Mouse (Mus musculus) embryo, embryonic 10 days (tissue): ENCODE measurements around the gene Apopt1.

ENCODE experiments used
- DNase-seq: peaks from one replicate; pipeline ENCODE4 v3.0.0-alpha.2; 2015; ENCODE audit warnings: low spot score

Apopt1 gene

DNA sequence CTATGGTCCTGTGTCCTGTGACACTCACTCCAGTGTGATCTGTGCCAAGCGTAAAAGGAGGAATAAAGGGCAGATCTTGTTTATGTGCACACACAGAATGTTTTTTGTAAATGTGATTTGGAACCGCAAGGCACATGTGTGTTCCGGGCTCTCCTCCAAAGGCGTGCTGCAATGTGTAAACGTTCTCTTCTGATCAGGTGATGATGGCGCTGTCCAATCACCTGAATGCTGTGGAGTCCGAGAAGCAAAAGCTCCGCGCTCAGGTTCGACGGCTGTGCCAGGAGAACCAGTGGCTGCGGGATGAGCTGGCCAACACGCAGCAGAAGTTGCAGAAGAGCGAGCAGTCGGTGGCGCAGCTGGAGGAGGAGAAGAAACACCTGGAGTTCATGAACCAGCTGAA lies 61.1 kb downstream of the Apopt1 start:
- DNase-seq, result no peak

DNA sequence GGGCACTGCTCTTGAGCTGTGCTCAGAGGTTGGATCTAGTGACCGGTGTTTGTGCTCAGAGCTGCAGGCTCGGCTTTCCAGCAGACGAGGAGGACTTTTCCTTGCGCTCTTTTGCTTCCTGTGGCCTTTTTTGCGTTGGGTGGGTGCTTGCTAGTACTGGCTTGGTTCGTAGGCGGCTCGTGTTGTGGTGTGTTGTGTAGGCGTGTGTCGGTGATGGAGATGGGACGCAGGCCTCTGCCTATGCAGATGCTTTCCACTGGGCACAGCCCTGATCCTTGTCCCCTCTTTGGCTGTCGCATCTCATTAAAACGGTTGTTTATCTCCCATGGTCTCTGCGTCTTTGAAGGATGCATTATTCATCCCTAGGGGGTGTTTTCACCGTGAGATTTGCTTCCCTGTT lies 61.8 kb downstream of the Apopt1 start:
- no peak for DNase-seq

DNA sequence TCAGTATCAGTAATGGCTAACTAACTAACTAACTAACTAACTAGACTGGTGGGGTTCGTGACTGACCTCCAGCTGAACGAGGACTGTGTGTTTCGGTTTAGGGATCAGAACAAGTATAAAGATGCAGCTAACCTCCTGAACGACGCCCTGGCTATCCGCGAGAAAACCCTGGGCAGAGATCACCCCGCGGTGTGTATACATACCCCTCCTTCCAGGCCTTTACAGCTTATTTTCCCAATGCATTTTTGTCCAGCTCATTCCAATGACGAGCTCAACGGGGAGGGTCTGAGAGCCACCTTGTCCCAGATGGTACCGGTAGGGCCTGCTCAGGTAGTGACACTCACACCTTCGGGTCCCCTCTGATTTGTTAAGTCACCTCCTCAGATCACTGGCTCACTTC lies 64.9 kb downstream of the Apopt1 start:
- no peak for DNase-seq

DNA sequence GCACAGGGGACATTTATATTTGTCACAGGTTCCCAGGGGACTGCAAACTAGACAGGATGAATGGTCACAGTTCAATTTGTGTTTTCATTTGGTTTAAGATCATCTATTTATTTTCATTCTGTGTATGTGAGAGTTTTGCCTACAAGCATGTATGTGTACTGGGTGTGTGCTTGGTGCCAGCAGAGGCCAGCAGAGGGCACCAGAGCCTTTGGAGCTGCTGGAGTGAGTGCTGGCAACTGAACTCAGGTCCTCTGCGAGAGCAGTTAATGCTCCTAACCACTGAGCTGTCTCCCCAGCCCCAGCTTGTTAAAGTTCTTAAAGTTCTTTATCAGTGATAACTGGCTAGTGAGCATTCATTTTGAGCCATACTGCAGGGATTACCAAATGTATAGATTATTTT lies 66.5 kb downstream of the Apopt1 start:
- DNase-seq, result no peak

GRCm38 (mm10) chr12:111785174-111785573 lies 72.1 kb downstream of the Apopt1 start:
- DNase-seq, result no peak

GRCm38 (mm10) chr12:111787015-111787414 lies 74.0 kb downstream of the Apopt1 start:
- no peak for DNase-seq

- DNase-seq, result no peak
Observed at GRCm38 (mm10) chr12:111790090-111790489, 77.0 kb downstream of the Apopt1 start.

DNA sequence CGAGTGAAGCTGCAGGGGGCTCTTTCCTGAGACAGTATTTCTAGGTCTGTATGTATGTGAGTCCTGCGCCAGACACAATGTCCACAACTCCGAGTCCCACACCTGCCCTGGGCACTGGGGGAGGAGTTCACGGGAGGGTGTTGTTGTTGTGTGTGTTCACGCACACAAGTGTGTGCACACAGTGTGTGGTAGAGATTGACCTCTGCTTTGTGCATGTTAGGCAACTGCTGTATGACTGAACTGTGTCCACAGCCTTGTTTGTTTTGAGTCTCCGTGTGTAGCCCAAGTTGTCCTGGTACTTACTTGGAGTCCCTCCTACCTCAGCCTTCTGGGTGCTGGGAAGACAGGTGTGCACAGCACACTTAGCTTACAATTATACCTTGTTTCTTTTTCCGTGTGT lies 77.6 kb downstream of the Apopt1 start:
- no peak for DNase-seq

- DNase-seq, result no peak
Observed at GRCm38 (mm10) chr12:111791474-111792104, 78.5 kb downstream of the Apopt1 start.

GRCm38 (mm10) chr12:111794102-111794501 lies 81.0 kb downstream of the Apopt1 start:
- no peak for DNase-seq

- no peak for DNase-seq
Observed at GRCm38 (mm10) chr12:111794526-111795179, 81.6 kb downstream of the Apopt1 start.

DNA sequence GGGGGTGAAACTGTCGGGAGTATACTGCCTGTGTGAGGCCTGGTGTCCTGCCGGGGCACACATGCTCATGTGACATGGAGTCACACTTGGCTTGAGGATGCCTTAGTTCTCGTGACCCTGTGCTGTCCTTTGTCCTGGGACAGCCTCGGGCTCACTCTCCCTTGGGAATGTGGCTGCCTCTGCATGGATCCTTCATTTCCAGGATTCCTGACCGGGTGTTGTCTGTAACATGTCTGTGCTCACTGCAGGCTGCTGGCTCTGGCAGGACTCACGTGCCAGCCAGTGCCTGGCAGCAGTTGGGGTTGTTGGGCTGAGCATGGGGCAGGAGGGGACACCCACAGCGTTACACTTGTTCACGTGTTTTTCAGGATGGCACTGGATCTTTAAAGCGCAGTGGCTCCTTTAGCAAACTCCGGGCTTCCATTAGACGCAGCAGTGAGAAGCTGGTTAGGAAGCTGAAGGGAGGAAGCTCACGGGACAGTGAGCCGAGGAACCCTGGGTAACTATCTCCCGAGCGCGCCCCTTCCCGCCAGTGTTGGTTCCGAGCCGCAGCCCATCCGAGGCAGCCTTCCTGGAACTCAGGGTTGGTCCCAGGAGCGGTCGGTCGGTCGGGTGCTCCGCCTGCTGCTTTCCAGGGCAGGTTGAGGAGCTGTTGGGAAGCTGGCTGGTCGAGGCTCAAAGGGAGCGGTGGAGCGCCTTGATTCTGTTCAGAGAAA lies 82.3 kb downstream of the Apopt1 start:
- DNase-seq, result no peak

DNA sequence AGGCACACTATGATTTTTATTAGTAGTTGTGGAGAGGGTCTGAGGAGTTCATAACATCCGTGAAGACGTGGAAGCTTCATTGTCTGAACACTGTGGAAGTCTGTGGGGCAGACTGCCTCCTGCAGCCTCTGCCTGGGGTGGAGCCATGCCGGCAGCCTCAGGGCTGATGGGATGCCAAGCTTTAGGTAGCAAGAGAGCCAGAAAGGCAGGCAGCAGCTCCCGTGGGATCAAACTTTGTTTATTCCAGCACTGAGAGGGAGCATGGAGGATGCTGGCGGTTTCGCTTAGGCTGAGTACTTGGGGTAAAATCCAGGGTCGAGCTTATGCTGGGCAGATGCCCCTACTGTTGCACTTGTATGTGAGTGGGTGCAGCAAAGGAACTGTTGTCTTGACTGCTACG lies 84.2 kb downstream of the Apopt1 start:
- no peak for DNase-seq

DNA sequence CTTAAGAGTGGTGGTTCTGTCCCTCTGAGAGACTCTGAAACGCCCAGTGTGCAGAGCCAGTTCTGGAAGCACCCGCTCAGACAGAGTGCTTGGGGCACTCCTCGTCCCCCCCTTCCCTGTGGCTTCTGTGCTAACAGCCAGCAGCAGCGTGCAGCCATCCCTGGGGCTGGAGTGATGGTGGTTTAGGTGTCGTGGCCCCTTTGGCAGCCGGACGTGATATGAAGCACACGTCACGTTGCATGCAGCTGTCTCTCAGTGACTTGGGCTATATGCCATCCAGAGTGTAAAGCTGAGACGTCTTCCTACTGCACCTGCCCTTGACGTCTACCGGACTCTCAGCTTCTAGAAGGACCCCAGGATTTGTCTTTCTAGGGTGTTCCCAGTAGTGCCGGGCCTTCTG lies 85.4 kb downstream of the Apopt1 start:
- DNase-seq, result no peak

- no peak for DNase-seq
Observed at GRCm38 (mm10) chr12:111800459-111801183, 87.6 kb downstream of the Apopt1 start.

GRCm38 (mm10) chr12:111803538-111803937 lies 90.5 kb downstream of the Apopt1 start:
- DNase-seq, result no peak
